Mouse (Mus musculus) liver, postnatal 0 days (tissue): ENCODE results near the gene Sync.

Experiments
- CTCF ChIP-seq: sonication (generic); IDR thresholded peaks from 2 replicates; pipeline ENCODE4 v1.5.1; 2016; ENCODE audit warnings: antibody characterized with exemption, low read depth
- EP300 ChIP-seq: IDR thresholded peaks from 2 replicates; pipeline ENCODE4 v1.6.1; 2016; ENCODE audit warnings: antibody characterized with exemption, low read depth, mild to moderate bottlenecking

GRCm38 (mm10) chr4:129334677-129335215 lies 47.3 kb downstream of the Sync start:
- TF ChIP-seq CTCF (no peak), EP300 (no peak)
